Mouse (Mus musculus): ENCODE measurements at regions not wholly inside any gene's neighbourhood (a gene's known extent, or its start where the extent isn't known, plus 50 kb on each side); places are given as distances from the start of the nearest gene placed in this dataset.
A peak's percentile ranks its signal among the peaks of the same experiment; 100 is the strongest.

- Histone ChIP-seq H3K27ac (peak overlapping the region; percentile 73), H3K4me3 (no peak overlapping the region)
- peak; percentile 9; the same call in 1 of the 2 replicates for TF ChIP-seq CTCF (IDR thresholded peaks at IDR 0.05)
- DNase-seq, result peak; percentile 38
- intact Hi-C loops (cut with DNase I), result no loop called here
Observed at GRCm38 (mm10) chr4:105992581-105993127, 203.0 kb downstream of the Gm12728 start.

GRCm38 (mm10) chr4:105994390-105994798, 204.7 kb downstream of the Gm12728 start:
- intact Hi-C loops (cut with DNase I), result no loop called here
- no peak for TF ChIP-seq CTCF (IDR thresholded peaks at IDR 0.05)
- no peak overlapping the region for H3K4me3 ChIP-seq
- DNase-seq, result no peak
- H3K27ac ChIP-seq, result peak overlapping the region; percentile 73

- no peak for DNase-seq
- no peak overlapping the region for H3K27ac ChIP-seq
- TF ChIP-seq CTCF (IDR thresholded peaks at IDR 0.05), result no peak
- intact Hi-C loops (cut with DNase I), result no loop called here
- H3K4me3 ChIP-seq, result no peak overlapping the region
Observed at GRCm38 (mm10) chr4:105996060-105996459, 206.4 kb downstream of the Gm12728 start.

GRCm38 (mm10) chr4:105996893-105997630, 207.4 kb downstream of the Gm12728 start:
- intact Hi-C loops (cut with DNase I), result no loop called here
- Histone ChIP-seq H3K4me3 (no peak overlapping the region), H3K27ac (peak overlapping the region; percentile 43)
- DNase-seq, result no peak
- no peak for TF ChIP-seq CTCF (IDR thresholded peaks at IDR 0.05)

- intact Hi-C loops (cut with DNase I), result no loop called here
- Histone ChIP-seq H3K4me3 (no peak overlapping the region), H3K27ac (no peak overlapping the region)
- no peak for TF ChIP-seq CTCF (IDR thresholded peaks at IDR 0.05)
- DNase-seq, result no peak
Observed at GRCm38 (mm10) chr4:106002516-106002915, 212.8 kb downstream of the Gm12728 start.

GRCm38 (mm10) chr4:106005936-106006335, 216.3 kb downstream of the Gm12728 start:
- no peak overlapping the region for H3K27ac ChIP-seq
- DNase-seq, result no peak
- H3K4me3 ChIP-seq, result no peak overlapping the region
- intact Hi-C loops (cut with DNase I), result no loop called here
- no peak for TF ChIP-seq CTCF (IDR thresholded peaks at IDR 0.05)

GRCm38 (mm10) chr4:106007334-106008190, 217.9 kb downstream of the Gm12728 start:
- H3K4me3 ChIP-seq, result no peak overlapping the region
- intact Hi-C loops (cut with DNase I), result no loop called here
- no peak overlapping the region for H3K27ac ChIP-seq
- DNase-seq, result no peak
- TF ChIP-seq CTCF (IDR thresholded peaks at IDR 0.05), result no peak

GRCm38 (mm10) chr4:106017065-106017646, 227.5 kb downstream of the Gm12728 start:
- H3K27ac ChIP-seq, result peak overlapping the region; percentile 41; the same call in 1 of the 2 replicates
- TF ChIP-seq CTCF (IDR thresholded peaks at IDR 0.05), result no peak
- H3K4me3 ChIP-seq, result no peak overlapping the region
- intact Hi-C loops (cut with DNase I), result no loop called here
- no peak for DNase-seq

GRCm38 (mm10) chr4:106018936-106019335, 229.3 kb downstream of the Gm12728 start:
- intact Hi-C loops (cut with DNase I), result no loop called here
- no peak for TF ChIP-seq CTCF (IDR thresholded peaks at IDR 0.05)

GRCm38 (mm10) chr4:106020338-106020737, 230.7 kb downstream of the Gm12728 start:
- H3K4me3 ChIP-seq, result no peak overlapping the region
- no peak overlapping the region for H3K27ac ChIP-seq
- DNase-seq, result no peak
- TF ChIP-seq CTCF (IDR thresholded peaks at IDR 0.05), result no peak
- intact Hi-C loops (cut with DNase I), result no loop called here

More at GRCm38 (mm10) chr4:106018936-106019335, 229.3 kb downstream of the Gm12728 start:
- Histone ChIP-seq H3K27ac (no peak overlapping the region), H3K4me3 (no peak overlapping the region)
- no peak for DNase-seq

GRCm38 (mm10) chr4:106024591-106024990, 234.9 kb downstream of the Gm12728 start:
- TF ChIP-seq CTCF (IDR thresholded peaks at IDR 0.05), result no peak
- DNase-seq, result no peak
- no peak overlapping the region for H3K27ac ChIP-seq
- H3K4me3 ChIP-seq, result no peak overlapping the region
- intact Hi-C loops (cut with DNase I), result no loop called here

GRCm38 (mm10) chr4:106025966-106026637, 236.4 kb downstream of the Gm12728 start:
- peak; percentile 76 for DNase-seq
- H3K4me3 ChIP-seq, result no peak overlapping the region
- no peak for TF ChIP-seq CTCF (IDR thresholded peaks at IDR 0.05)
- peak overlapping the region; percentile 63 for H3K27ac ChIP-seq
- intact Hi-C loops (cut with DNase I), result no loop called here

All from gastrocnemius, adult 2 months (tissue).